Mouse (Mus musculus) stomach, embryonic 16.5 days (tissue): ENCODE data around the gene Hectd4. TPM values are rescaled to one million over a fixed set of nuclear protein-coding genes. Genes with fewer than 3 reads are reported as not detected.

Experiments
- ATAC-seq: fragments of 200-750 bp; cut with Nextera tagmentation; 2 replicates; pipeline ENCODE4 v1.8.0; 2017; ENCODE audit warnings: moderate number of reproducible peaks, moderate TSS enrichment; ENCODE audit not compliant: insufficient read depth, low FRiP score
- H3K27ac ChIP-seq: fragments of 300-500 bp; sonication (generic); 2 replicates; pipeline ENCODE4 v1.5.1; 2014; ENCODE audit warnings: low read length
- H3K27me3 ChIP-seq: fragments of 300-500 bp; sonication (generic); 2 replicates; pipeline ENCODE4 v1.6.1; 2014; ENCODE audit warnings: low read length, control low read depth, mixed read lengths; ENCODE audit not compliant: control insufficient read depth, insufficient read depth
- H3K36me3 ChIP-seq: fragments of 300-500 bp; sonication (generic); 2 replicates; pipeline ENCODE4 v1.6.1; 2014; ENCODE audit warnings: low read length; ENCODE audit not compliant: control insufficient read depth, insufficient read depth
- H3K4me1 ChIP-seq: fragments of 300-500 bp; sonication (generic); 2 replicates; pipeline ENCODE4 v1.6.1; 2014; ENCODE audit warnings: low read length, control low read depth, mixed read lengths; ENCODE audit not compliant: control insufficient read depth, insufficient read depth
- H3K4me2 ChIP-seq: fragments of 300-500 bp; sonication (generic); 2 replicates; pipeline ENCODE4 v1.6.1; 2014; ENCODE audit warnings: low read depth, low read length, mixed read lengths
- H3K4me3 ChIP-seq: fragments of 300-500 bp; sonication (generic); replicated peaks from 2 replicates; pipeline ENCODE4 v1.5.1; 2014; ENCODE audit warnings: mild to moderate bottlenecking, low read length
- H3K9ac ChIP-seq: fragments of 300-500 bp; sonication (generic); 2 replicates; pipeline ENCODE4 v1.6.1; 2014; ENCODE audit warnings: low read length
- H3K9me3 ChIP-seq: fragments of 300-500 bp; sonication (generic); replicated peaks from 2 replicates; pipeline ENCODE4 v1.6.1; 2016; ENCODE audit warnings: low read length, control low read depth; ENCODE audit not compliant: control insufficient read depth
- WGBS: fragments of 180-500 bp; shearing (Covaris S2); extraction: QIAGEN DNeasy Blood & Tissue Kit; methylation state at CpG from one replicate; pipeline ENCODE4 v1.1.7; 2014; 5-methylcytosine and 5-hydroxymethylcytosine counted together
- polyA plus RNA-seq: library from polyadenylated mRNA; unstranded; fragments of >200 nt; fragmentation: Nextera tagmentation; extraction: Ambion mirVana; gene quantifications from 2 replicates; pipeline ENCODE4 v1.2.1, GENCODE M21; 2015

Gene Hectd4
- polyA plus RNA-seq, 1 experiment from 2014 or later, result 4.1 TPM

GRCm38 (mm10) chr5:121236171-121236570 lies 16.2 kb downstream of the Hectd4 start:
- WGBS, result 59% methylated on average over 5 of the region's 5 CpGs
- H3K27me3 ChIP-seq, result no peaks in the 10 kb centered on the region
- peak; percentile 86 for ATAC-seq
- no peak overlapping the region for H3K4me3 ChIP-seq
- no peak overlapping the region for H3K27ac ChIP-seq
- no peaks in the 10 kb centered on the region for H3K9me3 ChIP-seq
- H3K4me1 ChIP-seq, result no peaks in the 10 kb centered on the region
- no peak overlapping the region for H3K4me2 ChIP-seq
- no peak overlapping the region for H3K9ac ChIP-seq
- no peaks in the 10 kb centered on the region for H3K36me3 ChIP-seq

GRCm38 (mm10) chr5:121238208-121238607 lies 18.2 kb downstream of the Hectd4 start:
- no peaks in the 10 kb centered on the region for H3K4me1 ChIP-seq
- H3K9me3 ChIP-seq, result no peaks in the 10 kb centered on the region
- H3K4me3 ChIP-seq, result no peak overlapping the region
- no peaks in the 10 kb centered on the region for H3K27me3 ChIP-seq
- no peaks in the 10 kb centered on the region for H3K36me3 ChIP-seq
- no peak for ATAC-seq
- WGBS, result 64% methylated on average over 2 of the region's 2 CpGs
- H3K4me2 ChIP-seq, result no peak overlapping the region
- no peak overlapping the region for H3K27ac ChIP-seq
- H3K9ac ChIP-seq, result no peak overlapping the region

- no peaks in the 10 kb centered on the region for H3K4me1 ChIP-seq
- no peaks in the 10 kb centered on the region for H3K36me3 ChIP-seq
- WGBS, result 77% methylated on average over 5 of the region's 5 CpGs
- H3K9me3 ChIP-seq, result no peaks in the 10 kb centered on the region
- H3K4me2 ChIP-seq, result no peak overlapping the region
- H3K4me3 ChIP-seq, result no peak overlapping the region
- no peak overlapping the region for H3K27ac ChIP-seq
- ATAC-seq, result no peak
- H3K9ac ChIP-seq, result no peak overlapping the region
- H3K27me3 ChIP-seq, result no peaks in the 10 kb centered on the region
Observed at GRCm38 (mm10) chr5:121239846-121240245, 19.8 kb downstream of the Hectd4 start.

GRCm38 (mm10) chr5:121241182-121241581 lies 21.2 kb downstream of the Hectd4 start:
- no peak overlapping the region for H3K4me2 ChIP-seq
- H3K4me3 ChIP-seq, result no peak overlapping the region
- H3K27me3 ChIP-seq, result no peaks in the 10 kb centered on the region
- H3K9ac ChIP-seq, result no peak overlapping the region
- ATAC-seq, result no peak
- no peaks in the 10 kb centered on the region for H3K9me3 ChIP-seq
- H3K27ac ChIP-seq, result no peak overlapping the region
- no peaks in the 10 kb centered on the region for H3K4me1 ChIP-seq
- H3K36me3 ChIP-seq, result no peaks in the 10 kb centered on the region

- Histone ChIP-seq H3K36me3 (no peaks in the 10 kb centered on the region), H3K9me3 (no peaks in the 10 kb centered on the region), H3K27ac (no peak overlapping the region), H3K27me3 (no peaks in the 10 kb centered on the region), H3K9ac (no peak overlapping the region), H3K4me3 (no peak overlapping the region), H3K4me1 (no peaks in the 10 kb centered on the region), H3K4me2 (no peak overlapping the region)
- ATAC-seq, result no peak
- 63% methylated on average over 1 of the region's 1 CpGs for WGBS
Observed at GRCm38 (mm10) chr5:121242261-121242660, 22.2 kb downstream of the Hectd4 start.

- H3K27ac ChIP-seq, result no peak overlapping the region
- no peaks in the 10 kb centered on the region for H3K36me3 ChIP-seq
- no peak overlapping the region for H3K9ac ChIP-seq
- H3K4me3 ChIP-seq, result no peak overlapping the region
- no peak overlapping the region for H3K4me2 ChIP-seq
- H3K4me1 ChIP-seq, result no peaks in the 10 kb centered on the region
- ATAC-seq, result no peak
- H3K9me3 ChIP-seq, result no peaks in the 10 kb centered on the region
- WGBS, result 88% methylated on average over 1 of the region's 1 CpGs
- H3K27me3 ChIP-seq, result no peaks in the 10 kb centered on the region
Observed at GRCm38 (mm10) chr5:121242701-121243100, 22.7 kb downstream of the Hectd4 start.

GRCm38 (mm10) chr5:121243676-121244364 lies 23.8 kb downstream of the Hectd4 start:
- ATAC-seq, result no peak
- no peaks in the 10 kb centered on the region for H3K36me3 ChIP-seq
- no peaks in the 10 kb centered on the region for H3K4me1 ChIP-seq
- no peak overlapping the region for H3K4me2 ChIP-seq
- WGBS, result 83% methylated on average over 1 of the region's 1 CpGs
- no peaks in the 10 kb centered on the region for H3K9me3 ChIP-seq
- no peak overlapping the region for H3K4me3 ChIP-seq
- no peak overlapping the region for H3K27ac ChIP-seq
- H3K9ac ChIP-seq, result no peak overlapping the region
- no peaks in the 10 kb centered on the region for H3K27me3 ChIP-seq

- ATAC-seq, result no peak
- no peaks in the 10 kb centered on the region for H3K27me3 ChIP-seq
- no peaks in the 10 kb centered on the region for H3K4me1 ChIP-seq
Observed at GRCm38 (mm10) chr5:121244365-121244731, 24.3 kb downstream of the Hectd4 start.

GRCm38 (mm10) chr5:121245201-121245600 lies 25.2 kb downstream of the Hectd4 start:
- no peaks in the 10 kb centered on the region for H3K4me1 ChIP-seq
- no peaks in the 10 kb centered on the region for H3K36me3 ChIP-seq
- 78% methylated on average over 7 of the region's 7 CpGs for WGBS
- no peak overlapping the region for H3K9ac ChIP-seq
- no peak overlapping the region for H3K4me2 ChIP-seq
- H3K9me3 ChIP-seq, result no peaks in the 10 kb centered on the region
- H3K27me3 ChIP-seq, result no peaks in the 10 kb centered on the region
- no peak for ATAC-seq
- no peak overlapping the region for H3K27ac ChIP-seq
- no peak overlapping the region for H3K4me3 ChIP-seq

More at GRCm38 (mm10) chr5:121244365-121244731, 24.3 kb downstream of the Hectd4 start:
- Histone ChIP-seq H3K9me3 (no peaks in the 10 kb centered on the region), H3K4me2 (no peak overlapping the region), H3K4me3 (no peak overlapping the region), H3K9ac (no peak overlapping the region), H3K36me3 (no peaks in the 10 kb centered on the region), H3K27ac (no peak overlapping the region)
- 83% methylated on average over 5 of the region's 5 CpGs for WGBS
